Mouse (Mus musculus): Measurements from ENCODE around the gene Dtnb.

DNA sequence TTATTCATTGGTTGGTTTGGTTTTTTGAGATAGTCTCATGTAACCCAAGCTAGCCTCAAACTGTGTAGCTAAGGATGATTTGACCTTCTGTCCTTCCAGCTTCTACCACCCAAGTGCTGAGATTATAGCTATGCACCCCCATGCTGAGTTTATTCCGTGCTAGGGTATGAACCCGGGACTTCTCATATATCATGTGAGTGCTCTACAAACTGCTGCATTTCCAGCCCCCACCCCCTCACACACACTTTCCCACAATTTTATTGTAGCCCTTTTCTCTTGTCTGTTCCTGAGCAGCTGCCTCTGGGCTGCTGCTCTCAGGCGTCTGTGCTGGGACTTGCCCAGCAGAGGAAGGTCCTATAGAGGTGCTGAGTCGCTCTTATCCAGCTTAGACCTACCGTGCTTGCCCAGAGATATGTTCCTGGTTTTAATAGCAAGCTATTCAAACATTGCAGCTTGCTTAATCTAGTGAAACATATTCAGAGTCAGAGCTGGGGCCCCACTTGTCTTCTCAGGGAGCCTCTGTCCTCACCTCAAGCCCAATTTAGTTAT lies 152.7 kb downstream of the Dtnb start:
- TF ChIP-seq CTCF (IDR thresholded peaks at IDR 0.05) = no peak
- TF ChIP-seq EP300 (IDR thresholded peaks at IDR 0.05) = no peak

Measured in lung, postnatal 0 days (tissue).